ENCODE assay signal across 8 mouse cellular contexts in genomic region chr6:129181683-129182082, GRCm38 (mm10). TPM values are rescaled to one million over a fixed set of nuclear protein-coding genes. Genes with fewer than 3 reads are reported as not detected.
DNase-seq lines count a peak whose midpoint lies in the region; ATAC-seq and TF ChIP-seq lines count a peak whose summit lies in the region.

No protein-coding gene starts in this region.

- DNase-seq in retina, embryonic 14.5 days (ENCODE audit: low spot score), result peak; percentile 7
- no peak for DNase-seq in retina, postnatal 1 day
- peak; percentile 65 for DNase-seq in kidney, postnatal 14 days
- DNase-seq in midbrain, embryonic 10.5 days (ENCODE audit: low spot score), result peak; percentile 11
- DNase-seq in cerebellum, adult 8-10 months, result no peak
- DNase-seq in cerebellum, postnatal 4 days (ENCODE audit: low spot score in 2 of 2), result no peak

- peak overlapping the region; percentile 97 for H3K27ac ChIP-seq in embryonic fibroblast, embryonic 13.5 days (ENCODE audit: insufficient read depth, low read length)
- peak overlapping the region; percentile 56; the same call in 1 of the 2 replicates for H3K27ac ChIP-seq in midbrain, embryonic 10.5 days (replicated peaks)

- 0 out of 2 replicates have a peak, but pooled peaks cover 2% of the 10 kb centered on the region for H3K4me1 ChIP-seq in embryonic fibroblast, embryonic 13.5 days (ENCODE audit: control insufficient read depth, insufficient read depth, low read length)
- peaks cover 13% of the 10 kb centered on the region for H3K4me1 ChIP-seq in midbrain, embryonic 10.5 days

- H3K4me3 ChIP-seq in embryonic fibroblast, embryonic 13.5 days (ENCODE audit: insufficient read depth, low read length), result peak overlapping the region; percentile 97
- peak overlapping the region; percentile 16; the same call in 1 of the 2 replicates for H3K4me3 ChIP-seq in midbrain, embryonic 10.5 days

- no peaks in the 10 kb centered on the region for H3K27me3 ChIP-seq in midbrain, embryonic 10.5 days (ENCODE audit: low read depth, poor library complexity, severe bottlenecking)

- no peaks in the 10 kb centered on the region for H3K9me3 ChIP-seq in midbrain, embryonic 10.5 days (replicated peaks)

- TF ChIP-seq CTCF in embryonic fibroblast, embryonic 13.5 days (IDR thresholded peaks at IDR 0.05; ENCODE audit: borderline replicate concordance, insufficient read depth, low read length), result no peak

- peak; percentile 71 for TF ChIP-seq POLR2A in embryonic fibroblast, embryonic 13.5 days (IDR thresholded peaks at IDR 0.05; ENCODE audit: low read depth, low read length)

- H3K36me3 ChIP-seq in midbrain, embryonic 10.5 days, result no peaks in the 10 kb centered on the region

- ATAC-seq in erythroid progenitor cell, adult 5-6 weeks (replicated peaks; ENCODE audit: low FRiP score, poor library complexity, severe bottlenecking), result no peak

RNA-seq across cellular contexts. Expression of gene Clec2d, which starts 1.3 kb away (rescaled TPM):
- 45.1 and 55.3 TPM in 2 replicates for polyA plus RNA-seq in embryonic fibroblast, embryonic 13.5 days (2011; ENCODE audit: insufficient read length, low read depth, missing spikeins)
- not detected in 2 replicates for polyA plus RNA-seq in midbrain, embryonic 10.5 days (2016; fragmentation: Nextera tagmentation; extraction: Ambion mirVana)
- total RNA-seq in erythroid progenitor cell, adult 5-6 weeks (2015; ENCODE audit: low replicate concordance), result 2.5 and 14.3 TPM in 2 replicates
- 31.2 and 44.5 TPM in 2 replicates for total RNA-seq in erythroid progenitor cell, adult 5-6 weeks (2017; ENCODE audit: low replicate concordance)

Comparison
In these comparisons a context has a peak if more than half of its experiments do, and no peak if none do; other contexts are left out.
1. DNase-seq: peak in retina, embryonic 14.5 days (single experiment), kidney, postnatal 14 days (single experiment) and midbrain, embryonic 10.5 days (single experiment); none in retina, postnatal 1 day (single experiment), cerebellum, adult 8-10 months (single experiment) and cerebellum, postnatal 4 days (0 of 2).
2. RNA of gene Clec2d, which starts 1.3 kb away (polyA plus RNA-seq): 45.1 to 55.3 TPM in embryonic fibroblast, embryonic 13.5 days; not detected in midbrain, embryonic 10.5 days; every median in the first group is over 10 times any median in the second.